Mouse (Mus musculus) lung, adult 2 months (tissue): ENCODE measurements around the gene Chd3.

ENCODE experiments used
- CTCF ChIP-seq: fragments of 200-500 bp; IDR thresholded peaks from 2 replicates; pipeline ENCODE4 v1.5.1; 2011; ENCODE audit warnings: mild to moderate bottlenecking, low read length, control low read depth; ENCODE audit not compliant: insufficient read depth
- POLR2A ChIP-seq: fragments of 200-500 bp; IDR thresholded peaks from 2 replicates; pipeline ENCODE4 v1.6.1; 2011; ENCODE audit warnings: low read depth, mild to moderate bottlenecking, control low read depth, low read length, borderline replicate concordance; ENCODE audit errors: extremely low read depth

DNA sequence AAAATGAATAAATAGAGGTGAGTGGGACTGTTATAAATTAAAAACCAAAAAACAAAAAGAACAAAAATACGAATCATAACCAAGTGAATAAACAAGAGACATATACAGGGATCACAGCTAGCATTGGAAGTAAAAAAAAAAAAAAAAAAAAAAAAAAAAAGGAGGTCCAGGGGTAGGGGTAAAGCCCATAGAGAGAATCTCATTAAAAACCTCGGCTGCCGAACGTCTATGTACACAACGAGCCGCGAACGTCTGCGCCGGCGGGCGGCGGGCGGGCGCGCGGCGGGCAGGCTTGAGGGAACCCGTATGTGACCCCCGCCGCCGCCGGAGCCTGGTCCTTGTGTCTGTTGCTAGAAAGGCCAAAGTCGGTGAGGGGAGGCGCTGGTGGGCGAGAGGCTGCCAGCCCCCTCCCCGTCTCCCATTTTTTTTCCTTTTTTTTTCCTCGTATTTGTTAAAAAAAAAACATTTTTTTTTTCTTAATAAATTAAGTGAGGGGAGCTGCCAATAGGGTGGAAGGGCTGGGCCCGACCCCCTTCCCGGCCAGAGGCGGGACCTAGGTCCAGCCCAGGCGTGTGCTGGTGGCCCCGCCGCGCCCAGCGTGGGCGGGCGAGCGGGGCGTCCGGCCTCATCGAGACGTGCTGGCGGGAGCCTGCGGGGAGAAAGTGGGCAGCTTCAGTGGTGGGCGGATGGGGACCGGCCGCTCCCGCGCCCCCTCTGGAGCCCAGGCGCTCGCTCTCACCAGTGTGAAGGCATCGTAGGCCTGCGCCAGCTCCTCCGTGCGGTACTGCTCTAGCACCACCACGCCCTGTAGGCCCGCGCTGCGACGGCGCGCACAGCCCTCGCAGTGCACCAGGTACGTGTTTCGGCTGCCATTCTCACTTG is 30.2 kb upstream of the Chd3 start:
- TF ChIP-seq CTCF (no peak), POLR2A (no peak)
